Mouse (Mus musculus): ENCODE results near the gene Slc36a3. TPM values are rescaled to one million over a fixed set of nuclear protein-coding genes. Genes with fewer than 3 reads are reported as not detected.
"Not testable (repeated sequence)": the region's sequence is repeated elsewhere in the genome, so short reads cannot be mapped to it uniquely, and the experiment has no call there.

Slc36a3 gene
- polyA plus RNA-seq, 1 experiment: not detected

DNA sequence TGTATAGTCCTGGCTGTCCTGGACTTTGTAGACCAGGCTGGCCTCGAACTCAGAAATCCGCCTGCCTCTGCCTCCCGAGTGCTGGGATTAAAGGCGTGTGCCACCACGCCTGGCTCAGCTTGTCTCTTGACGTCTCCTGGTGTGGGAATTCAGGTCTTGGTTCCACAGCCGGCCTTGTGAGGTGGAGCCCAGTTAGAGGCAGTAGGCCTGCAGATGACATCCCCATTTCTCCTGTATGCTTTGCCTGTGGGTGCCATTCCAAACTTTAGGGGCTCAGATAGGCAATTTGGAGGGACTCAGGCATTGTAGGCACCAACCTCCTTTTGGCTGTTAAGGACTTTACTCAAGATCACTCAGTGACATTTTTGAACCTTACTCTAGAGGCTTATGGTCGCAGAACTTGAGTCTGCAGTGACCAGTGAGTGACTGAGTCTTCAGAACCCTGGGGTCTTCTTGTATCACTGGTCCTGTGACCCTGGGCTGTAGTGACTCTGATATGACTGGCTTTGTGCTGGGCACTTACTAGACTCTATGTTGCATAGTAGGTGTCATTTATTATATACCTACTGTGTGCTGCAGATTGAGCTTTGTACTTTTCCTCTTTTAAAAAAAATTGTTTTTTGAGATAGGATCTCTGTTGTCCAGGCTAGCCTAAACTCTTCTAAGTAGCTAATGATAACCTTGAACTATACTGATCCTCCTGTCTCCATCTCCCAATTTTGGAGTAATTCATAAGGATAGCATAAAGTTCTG is 52.3 kb downstream of the Slc36a3 start:
- no peak overlapping the region for H3K27ac ChIP-seq (ENCODE audit: insufficient read depth, low read length)
- H3K4me1 ChIP-seq (ENCODE audit: control insufficient read depth, insufficient read depth, low read length): no peaks in the 10 kb centered on the region
- H3K4me3 ChIP-seq (ENCODE audit: insufficient read depth, low read length): no peak overlapping the region
- no peak for TF ChIP-seq CTCF (IDR thresholded peaks at IDR 0.05; ENCODE audit: borderline replicate concordance, insufficient read depth, low read length)
- no peak for TF ChIP-seq POLR2A (IDR thresholded peaks at IDR 0.05; ENCODE audit: low read depth, low read length)

DNA sequence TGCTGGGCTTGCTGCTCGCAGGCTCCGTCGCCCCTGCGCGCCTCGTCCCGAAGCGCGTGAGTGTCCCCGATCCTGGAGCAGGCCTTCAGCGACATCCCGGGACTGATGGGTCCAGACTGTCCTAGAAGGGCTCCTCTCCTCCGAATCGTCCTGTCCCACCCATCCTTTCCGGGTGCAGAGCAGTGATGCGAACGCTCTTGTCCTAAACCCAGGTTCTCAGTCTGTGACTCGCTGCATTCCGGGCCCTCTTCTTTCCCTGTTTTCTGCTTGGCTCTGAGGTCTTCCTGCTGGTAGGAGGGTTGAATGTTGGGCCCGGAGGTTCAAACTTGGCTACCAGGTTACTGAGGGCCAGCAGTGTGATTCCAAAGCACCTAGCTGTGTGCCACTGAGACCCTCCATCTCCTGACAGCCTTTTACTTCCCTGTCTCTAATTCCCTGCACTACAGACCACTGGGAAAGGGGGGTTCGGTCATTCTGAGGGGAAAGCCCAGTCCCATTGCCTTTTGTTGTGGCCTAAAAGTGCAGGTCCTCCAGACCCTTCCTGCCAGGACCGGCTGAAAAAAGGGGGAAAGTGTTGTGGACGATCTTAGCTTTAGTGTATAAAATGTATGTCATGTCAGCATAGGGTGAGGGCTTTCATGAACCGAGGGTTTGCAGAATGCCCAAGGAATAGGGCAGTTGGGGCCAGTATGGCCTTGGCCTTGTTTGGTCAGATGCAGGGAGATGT is 53.2 kb downstream of the Slc36a3 start:
- Histone ChIP-seq H3K4me1 (ENCODE audit: control insufficient read depth, insufficient read depth, low read length) (no peaks in the 10 kb centered on the region), H3K4me3 (ENCODE audit: insufficient read depth, low read length) (peak overlapping the region; percentile 42), H3K27ac (ENCODE audit: insufficient read depth, low read length) (no peak overlapping the region)
- TF ChIP-seq POLR2A (IDR thresholded peaks at IDR 0.05; ENCODE audit: low read depth, low read length) (no peak), CTCF (IDR thresholded peaks at IDR 0.05; ENCODE audit: borderline replicate concordance, insufficient read depth, low read length) (no peak)

DNA sequence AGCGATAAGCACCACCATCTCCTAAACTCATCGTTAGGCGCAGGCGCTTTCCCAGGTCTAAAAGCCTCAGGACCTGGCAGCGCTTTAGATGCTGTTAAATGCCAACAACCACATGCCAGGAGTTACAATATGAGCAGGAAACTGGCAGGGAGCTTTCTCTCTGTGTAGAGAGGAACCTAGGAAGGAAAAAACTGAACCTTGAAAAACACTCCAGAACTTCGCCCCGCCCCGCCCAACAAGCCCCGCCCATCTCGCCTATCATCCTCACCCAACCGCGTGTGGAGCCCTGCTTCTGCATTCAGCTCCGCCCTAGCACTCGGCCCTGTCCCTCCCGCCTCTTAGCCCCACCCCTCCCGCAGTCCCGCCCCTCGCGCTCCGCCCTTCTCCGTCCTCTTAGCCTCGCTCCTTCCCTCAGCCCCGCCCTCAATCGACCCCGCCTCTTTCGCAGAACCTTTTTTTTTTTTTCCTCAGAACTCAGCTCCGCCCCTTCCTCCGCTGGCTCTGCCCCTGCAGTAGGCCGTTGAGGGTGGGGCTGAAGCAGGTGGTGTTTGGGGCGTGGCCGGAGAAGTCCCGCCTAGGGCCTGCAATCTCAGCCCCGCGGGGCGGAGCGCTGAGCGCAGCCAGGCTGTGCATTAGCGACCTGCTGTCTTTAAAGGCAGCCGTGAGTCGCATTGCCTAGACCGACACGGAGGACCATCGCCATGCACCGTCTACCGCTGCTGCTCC is 53.9 kb downstream of the Slc36a3 start, which contains the start of gene Gm2a:
Gene Gm2a (plus strand): TSS at position 653 of the 726 bp plus-strand sequence.
- peak within 1 kb of the TSS; percentile 42; the same call in 1 of the 2 replicates for H3K27ac ChIP-seq (ENCODE audit: insufficient read depth, low read length)
- H3K4me3 ChIP-seq (ENCODE audit: insufficient read depth, low read length): peak within 1 kb of the TSS; percentile 56
- no peaks in the 10 kb centered on the region for H3K4me1 ChIP-seq (ENCODE audit: control insufficient read depth, insufficient read depth, low read length)
- TF ChIP-seq POLR2A (IDR thresholded peaks at IDR 0.05; ENCODE audit: low read depth, low read length) (peak; percentile 96), CTCF (IDR thresholded peaks at IDR 0.05; ENCODE audit: borderline replicate concordance, insufficient read depth, low read length) (no peak)

DNA sequence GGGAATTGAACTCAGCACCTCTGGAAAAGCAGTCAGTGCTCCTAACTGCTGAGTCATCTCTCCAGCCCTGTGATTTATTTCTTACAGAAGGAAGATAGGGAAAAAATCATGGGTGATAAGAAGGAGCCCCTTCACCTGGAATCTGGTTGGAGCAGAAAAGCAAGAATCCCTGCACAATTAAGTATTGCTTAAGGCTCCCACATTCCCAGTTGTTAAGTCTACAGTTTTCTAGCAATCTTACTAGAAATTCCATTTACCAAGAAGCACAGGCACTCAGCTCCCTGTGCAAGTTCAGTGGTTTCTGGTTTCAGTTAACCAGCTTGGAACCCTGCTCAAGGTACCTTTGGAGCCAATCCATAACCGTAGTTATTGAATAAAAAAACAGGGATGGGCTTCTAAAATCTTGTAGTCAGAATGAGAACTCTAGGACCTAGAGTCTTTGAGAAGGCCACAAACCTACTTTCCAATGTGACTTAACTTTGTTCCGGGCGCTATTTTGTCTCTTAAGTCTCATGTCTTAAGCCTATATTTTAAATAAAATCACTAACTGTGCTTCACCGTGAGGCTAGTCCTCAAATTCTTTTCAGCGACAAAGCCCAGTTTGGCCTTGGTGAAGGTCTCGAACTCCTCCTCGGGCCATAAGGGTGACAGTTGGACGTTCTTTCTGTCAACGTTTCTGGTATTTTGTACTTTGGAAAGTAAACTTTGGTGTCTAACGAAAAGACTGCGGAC is 54.6 kb downstream of the Slc36a3 start:
- H3K4me3 ChIP-seq (ENCODE audit: insufficient read depth, low read length): peak overlapping the region; percentile 56
- peak overlapping the region; percentile 42; the same call in 1 of the 2 replicates for H3K27ac ChIP-seq (ENCODE audit: insufficient read depth, low read length)
- TF ChIP-seq POLR2A (IDR thresholded peaks at IDR 0.05; ENCODE audit: low read depth, low read length) (no peak), CTCF (IDR thresholded peaks at IDR 0.05; ENCODE audit: borderline replicate concordance, insufficient read depth, low read length) (no peak)
- H3K4me1 ChIP-seq (ENCODE audit: control insufficient read depth, insufficient read depth, low read length): no peaks in the 10 kb centered on the region

DNA sequence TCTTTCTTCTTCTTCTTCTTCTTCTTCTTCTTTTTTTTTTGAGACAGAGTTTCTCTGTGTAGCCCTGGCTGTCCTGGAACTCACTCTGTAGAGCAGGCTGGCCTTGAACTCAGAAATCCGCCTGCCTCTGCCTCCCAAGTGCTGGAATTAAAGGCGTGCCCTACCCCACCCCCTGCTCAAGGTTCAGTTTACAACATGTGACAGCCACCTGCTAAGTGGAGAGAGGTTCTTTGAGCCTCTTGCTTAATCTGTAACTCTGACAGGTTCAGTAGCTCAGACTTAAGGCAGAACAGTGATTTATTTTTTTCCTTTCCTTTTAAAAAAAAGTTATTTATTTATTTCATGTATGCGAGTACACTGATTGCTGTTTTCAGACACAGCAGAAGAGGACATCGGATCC is 55.2 kb downstream of the Slc36a3 start:
- H3K27ac ChIP-seq (ENCODE audit: insufficient read depth, low read length); H3K4me1 ChIP-seq (ENCODE audit: control insufficient read depth, insufficient read depth, low read length); H3K4me3 ChIP-seq (ENCODE audit: insufficient read depth, low read length): not testable (repeated sequence)

DNA sequence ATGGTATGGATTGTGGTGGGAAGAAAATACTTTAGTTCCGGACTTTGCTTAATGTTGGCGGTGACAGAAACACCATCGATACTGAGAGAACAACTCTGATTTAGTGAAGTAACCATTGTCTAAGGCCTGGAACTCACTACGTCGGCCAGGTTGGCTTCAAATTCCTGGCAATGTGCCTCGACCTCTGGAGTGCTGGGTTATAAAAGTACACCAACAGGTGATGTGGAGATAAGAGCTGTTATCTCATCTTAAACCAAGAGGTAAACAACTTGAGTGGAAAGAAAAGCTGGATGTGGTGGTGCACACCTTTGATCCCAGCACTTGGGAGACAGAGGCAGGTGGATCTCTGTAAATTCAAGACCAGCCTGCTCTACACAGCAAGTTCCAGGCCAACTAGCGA is 58.4 kb downstream of the Slc36a3 start:
- H3K27ac ChIP-seq (ENCODE audit: insufficient read depth, low read length): no peak overlapping the region
- no peaks in the 10 kb centered on the region for H3K4me1 ChIP-seq (ENCODE audit: control insufficient read depth, insufficient read depth, low read length)
- no peak for TF ChIP-seq CTCF (IDR thresholded peaks at IDR 0.05; ENCODE audit: borderline replicate concordance, insufficient read depth, low read length)
- no peak for TF ChIP-seq POLR2A (IDR thresholded peaks at IDR 0.05; ENCODE audit: low read depth, low read length)
- no peak overlapping the region for H3K4me3 ChIP-seq (ENCODE audit: insufficient read depth, low read length)

DNA sequence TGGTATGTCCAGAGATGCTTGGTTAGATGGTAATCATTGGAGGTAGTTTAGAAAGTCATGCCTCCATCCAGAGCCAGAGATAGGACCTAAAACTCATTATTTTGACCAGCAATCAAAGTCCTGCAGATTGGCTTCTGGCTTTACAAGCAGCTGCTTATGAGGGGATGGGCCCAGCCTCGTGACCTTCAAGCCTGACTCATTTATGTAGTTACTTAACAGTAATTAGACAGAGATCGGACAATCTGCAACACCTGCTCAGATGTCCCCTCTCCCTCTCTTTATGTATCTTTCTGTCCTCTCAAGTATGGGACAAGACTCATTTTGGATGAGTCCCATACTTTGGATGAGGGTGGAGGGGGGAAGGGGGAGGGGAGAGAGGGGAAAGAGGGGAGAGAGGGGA is 61.6 kb downstream of the Slc36a3 start:
- no peak overlapping the region for H3K27ac ChIP-seq (ENCODE audit: insufficient read depth, low read length)
- H3K4me3 ChIP-seq (ENCODE audit: insufficient read depth, low read length): no peak overlapping the region
- TF ChIP-seq CTCF (IDR thresholded peaks at IDR 0.05; ENCODE audit: borderline replicate concordance, insufficient read depth, low read length) (no peak), POLR2A (IDR thresholded peaks at IDR 0.05; ENCODE audit: low read depth, low read length) (no peak)
- H3K4me1 ChIP-seq (ENCODE audit: control insufficient read depth, insufficient read depth, low read length): no peaks in the 10 kb centered on the region

DNA sequence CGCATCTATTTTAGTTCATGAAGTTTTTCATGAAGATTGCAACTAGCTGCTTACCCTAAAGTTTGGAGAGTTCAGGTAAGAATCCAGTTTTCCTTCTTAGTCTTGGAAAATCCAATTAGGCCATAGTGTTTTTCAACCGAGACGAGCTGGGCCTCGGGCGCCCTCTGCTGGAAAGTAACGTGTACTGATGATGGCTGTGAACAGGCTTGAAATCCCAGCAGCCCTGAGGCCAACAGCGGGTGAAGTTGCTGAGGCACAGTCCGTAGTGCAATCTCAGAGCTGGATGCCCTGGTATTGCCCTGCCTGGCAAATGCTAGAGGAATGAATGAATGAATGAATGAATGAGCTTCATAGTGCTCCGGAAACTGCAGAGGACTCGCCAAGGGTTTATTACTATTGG is 64.5 kb downstream of the Slc36a3 start:
- H3K27ac ChIP-seq (ENCODE audit: insufficient read depth, low read length): no peak overlapping the region
- H3K4me1 ChIP-seq (ENCODE audit: control insufficient read depth, insufficient read depth, low read length): no peaks in the 10 kb centered on the region
- TF ChIP-seq POLR2A (IDR thresholded peaks at IDR 0.05; ENCODE audit: low read depth, low read length) (no peak), CTCF (IDR thresholded peaks at IDR 0.05; ENCODE audit: borderline replicate concordance, insufficient read depth, low read length) (peak; percentile 80)
- H3K4me3 ChIP-seq (ENCODE audit: insufficient read depth, low read length): no peak overlapping the region

DNA sequence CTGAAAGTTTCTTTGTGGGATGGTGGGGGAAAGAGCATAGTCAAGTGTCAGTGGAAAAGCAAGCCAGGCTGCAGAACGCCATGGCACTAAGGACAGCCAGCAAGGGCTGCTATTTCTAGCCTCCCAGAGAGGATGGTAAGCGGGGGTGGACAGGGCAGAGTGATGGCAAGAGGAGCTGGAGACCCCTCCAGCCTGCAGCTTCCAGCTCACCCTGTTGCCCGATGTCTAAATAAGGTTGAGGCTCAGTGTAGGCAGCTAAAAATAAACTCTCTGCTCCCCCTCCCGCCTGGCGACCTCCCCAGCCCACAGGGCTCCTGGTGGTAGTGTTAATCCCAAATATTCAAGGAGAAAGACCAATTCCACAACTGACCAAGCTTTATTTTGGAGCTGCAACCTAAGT is 66.1 kb downstream of the Slc36a3 start:
- TF ChIP-seq POLR2A (IDR thresholded peaks at IDR 0.05; ENCODE audit: low read depth, low read length) (no peak), CTCF (IDR thresholded peaks at IDR 0.05; ENCODE audit: borderline replicate concordance, insufficient read depth, low read length) (no peak)
- H3K4me3 ChIP-seq (ENCODE audit: insufficient read depth, low read length): no peak overlapping the region
- no peak overlapping the region for H3K27ac ChIP-seq (ENCODE audit: insufficient read depth, low read length)

More for the DNA sequence above, 66.1 kb downstream of the Slc36a3 start:
- H3K4me1 ChIP-seq (ENCODE audit: control insufficient read depth, insufficient read depth, low read length): no peaks in the 10 kb centered on the region

All from embryonic fibroblast, embryonic 13.5 days (primary cell).